Mouse (Mus musculus) frontal cortex, postnatal 14 days (tissue): Measurements from ENCODE around the gene Il11ra1.

Source experiments
- DNase-seq, 2 experiments: peaks; one replicate each; pipeline ENCODE4 v3.0.0; 2022; ENCODE audit warnings: low spot score in 2 of 2

Gene Il11ra1

DNA sequence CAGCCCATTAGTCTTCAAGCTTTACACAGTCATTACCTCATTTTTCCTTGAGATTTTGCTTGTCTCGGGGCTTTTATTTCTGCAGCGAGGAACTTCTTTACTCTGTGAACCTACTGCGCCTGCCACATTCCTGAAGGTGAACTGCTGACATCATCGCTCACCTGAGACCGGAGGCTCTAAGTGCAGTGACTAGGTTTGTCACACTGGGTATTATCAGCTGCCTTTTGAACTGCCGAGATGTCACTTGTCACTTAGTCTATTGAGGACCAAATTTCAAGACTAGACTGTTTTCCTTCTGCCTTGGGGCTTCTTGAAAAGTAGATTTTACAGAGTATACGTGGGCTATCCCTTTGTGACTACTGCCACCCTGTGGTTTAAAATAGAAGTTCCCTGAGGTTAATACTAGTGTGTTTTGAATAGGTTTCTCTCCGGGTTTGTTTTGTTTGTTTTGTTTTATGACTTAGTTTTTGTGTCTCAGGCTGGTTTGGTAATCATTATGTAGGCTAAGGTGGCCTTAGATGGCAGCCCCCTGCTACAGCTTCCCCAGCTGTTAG, 8.5 kb downstream of the Il11ra1 start:
- no peak for DNase-seq

DNA sequence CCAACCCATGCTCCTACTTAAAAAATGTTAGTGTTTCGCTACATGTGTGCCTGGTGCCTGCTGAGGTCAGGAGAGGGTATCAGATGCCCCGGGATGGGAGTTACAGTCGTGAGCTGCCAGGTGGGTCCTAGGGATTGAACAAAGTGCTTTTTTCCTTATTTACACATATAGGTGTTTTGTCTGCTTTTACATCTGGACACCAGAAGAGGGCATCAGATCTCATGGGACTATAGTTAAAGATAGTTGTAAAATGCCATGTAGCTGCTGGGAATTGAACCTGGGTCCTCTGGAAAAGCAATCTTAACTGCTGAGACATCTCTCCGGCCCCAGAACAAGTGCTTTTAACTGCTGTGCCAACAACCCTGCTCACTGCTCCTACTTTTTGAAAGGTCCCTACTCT, 10.4 kb downstream of the Il11ra1 start:
- DNase-seq: no peak

- DNase-seq: no peak
Measured at GRCm38 (mm10) chr4:41711705-41712375, 12.1 kb downstream of the Il11ra1 start.

- DNase-seq: no peak
Measured at GRCm38 (mm10) chr4:41712421-41713196, 12.8 kb downstream of the Il11ra1 start.

DNA sequence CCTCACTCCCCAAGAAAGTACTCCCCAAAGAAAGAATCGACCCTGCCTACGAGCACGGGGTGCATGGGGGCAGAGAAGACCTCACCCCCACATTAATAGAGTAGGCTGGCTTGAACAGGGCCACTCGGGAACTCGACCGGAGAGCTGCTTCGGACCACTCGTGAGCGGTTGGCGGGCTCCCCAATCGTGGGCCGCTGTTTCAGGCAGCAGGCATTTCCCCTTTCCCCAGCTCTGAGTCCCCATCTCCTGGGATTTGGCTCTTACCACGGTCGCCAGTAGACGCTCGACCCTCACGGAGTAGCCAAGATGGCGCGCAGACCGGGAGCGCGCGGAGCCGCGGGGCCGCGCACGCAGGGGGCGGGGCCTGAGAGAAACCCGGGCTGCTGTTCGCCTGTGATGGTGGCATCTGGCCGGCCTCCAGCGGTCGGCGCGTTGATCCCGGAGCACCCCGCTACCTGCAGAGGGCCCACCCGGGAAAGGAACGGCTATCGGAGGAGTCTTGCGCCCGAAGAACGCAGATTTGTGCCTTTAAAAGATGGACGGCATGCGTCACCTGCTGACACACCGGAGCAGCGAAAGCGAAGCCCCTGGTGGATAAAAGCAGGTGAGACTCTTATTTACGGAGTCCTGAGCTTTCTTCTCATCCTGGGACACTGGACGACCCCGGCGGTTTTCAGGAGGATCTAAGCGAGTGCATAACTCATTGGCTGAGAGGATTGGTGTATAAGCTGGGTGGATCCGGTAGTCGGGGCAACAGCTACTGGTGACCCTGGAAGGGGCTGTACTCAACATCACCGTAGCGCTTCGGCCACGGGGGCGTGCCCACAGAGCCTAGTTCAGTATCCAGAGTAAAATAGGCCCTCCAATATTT, 13.6 kb downstream of the Il11ra1 start, which contains the start of gene Rpp25l:
Gene Rpp25l (minus strand): TSS at position 338 of the 871 bp plus-strand sequence.
- peak; percentile 72 to 81 for DNase-seq

DNA sequence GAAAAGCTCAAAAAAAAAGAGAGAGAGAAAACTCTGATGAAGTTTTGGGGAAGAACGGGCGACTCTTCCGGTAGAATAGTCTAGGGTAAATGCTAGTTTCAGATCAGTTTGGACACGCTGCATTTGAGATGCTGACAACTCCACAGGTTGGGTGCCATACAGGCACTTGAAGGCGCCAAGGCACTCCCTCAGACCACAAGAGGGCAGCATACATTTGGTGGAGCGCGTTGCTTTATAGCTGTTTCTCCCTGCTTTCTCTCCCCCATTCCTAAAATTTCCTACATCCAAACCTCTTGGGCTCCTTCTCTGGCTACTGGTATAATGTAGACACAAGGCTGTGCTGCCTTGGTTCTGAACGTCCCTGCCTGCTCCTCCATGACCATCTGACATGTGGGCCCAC, 14.5 kb downstream of the Il11ra1 start:
- DNase-seq: peak; percentile 59 to 65

DNA sequence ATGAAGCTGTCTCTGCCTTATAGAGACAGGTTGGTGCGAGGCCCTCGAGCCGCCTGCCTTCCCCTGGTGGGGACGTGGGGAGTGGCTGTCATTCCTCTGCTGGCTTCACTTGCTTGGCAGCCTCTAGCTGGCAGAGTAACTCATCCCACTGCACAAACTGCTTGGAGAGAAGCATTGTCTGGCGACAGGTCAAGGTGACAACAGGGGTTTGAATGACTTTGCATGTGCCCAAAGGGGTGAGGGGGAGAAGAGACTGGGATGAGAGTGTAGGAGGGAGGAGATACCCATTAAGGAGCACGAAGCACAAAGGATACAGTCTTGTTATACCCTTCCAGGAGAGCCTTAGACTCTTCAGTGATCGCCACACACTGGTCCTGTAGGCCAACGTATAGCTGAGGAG, 15.3 kb downstream of the Il11ra1 start:
- DNase-seq: no peak

GRCm38 (mm10) chr4:41715596-41715995, 15.8 kb downstream of the Il11ra1 start:
- no peak for DNase-seq

GRCm38 (mm10) chr4:41716834-41717233, 17.0 kb downstream of the Il11ra1 start:
- no peak for DNase-seq

DNA sequence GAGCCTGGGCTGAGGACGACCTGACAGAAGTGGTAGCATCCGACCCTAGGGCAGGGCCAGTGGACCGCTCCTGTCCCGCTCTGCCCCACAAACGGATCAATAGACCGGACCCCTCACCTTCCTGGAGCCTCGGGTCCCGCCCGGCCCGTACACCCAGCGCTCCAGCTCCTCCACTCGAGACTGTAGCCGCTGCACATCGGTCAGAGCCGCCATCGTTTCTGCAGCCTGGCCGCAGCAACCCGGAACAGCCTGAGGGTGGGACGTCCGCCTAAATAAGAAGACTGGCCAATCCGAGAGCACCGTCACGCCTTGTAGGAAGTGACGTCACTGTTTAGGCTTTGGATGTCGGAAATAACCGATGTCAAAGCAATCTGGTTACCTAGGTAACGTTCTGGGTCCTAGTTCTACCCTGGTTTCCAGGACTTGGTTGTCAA, 23.1 kb downstream of the Il11ra1 start, which contains the start of gene Dctn3:
Gene Dctn3 (minus strand): TSS at position 253 of the 434 bp plus-strand sequence.
- DNase-seq: peak; percentile 84 to 91

DNA sequence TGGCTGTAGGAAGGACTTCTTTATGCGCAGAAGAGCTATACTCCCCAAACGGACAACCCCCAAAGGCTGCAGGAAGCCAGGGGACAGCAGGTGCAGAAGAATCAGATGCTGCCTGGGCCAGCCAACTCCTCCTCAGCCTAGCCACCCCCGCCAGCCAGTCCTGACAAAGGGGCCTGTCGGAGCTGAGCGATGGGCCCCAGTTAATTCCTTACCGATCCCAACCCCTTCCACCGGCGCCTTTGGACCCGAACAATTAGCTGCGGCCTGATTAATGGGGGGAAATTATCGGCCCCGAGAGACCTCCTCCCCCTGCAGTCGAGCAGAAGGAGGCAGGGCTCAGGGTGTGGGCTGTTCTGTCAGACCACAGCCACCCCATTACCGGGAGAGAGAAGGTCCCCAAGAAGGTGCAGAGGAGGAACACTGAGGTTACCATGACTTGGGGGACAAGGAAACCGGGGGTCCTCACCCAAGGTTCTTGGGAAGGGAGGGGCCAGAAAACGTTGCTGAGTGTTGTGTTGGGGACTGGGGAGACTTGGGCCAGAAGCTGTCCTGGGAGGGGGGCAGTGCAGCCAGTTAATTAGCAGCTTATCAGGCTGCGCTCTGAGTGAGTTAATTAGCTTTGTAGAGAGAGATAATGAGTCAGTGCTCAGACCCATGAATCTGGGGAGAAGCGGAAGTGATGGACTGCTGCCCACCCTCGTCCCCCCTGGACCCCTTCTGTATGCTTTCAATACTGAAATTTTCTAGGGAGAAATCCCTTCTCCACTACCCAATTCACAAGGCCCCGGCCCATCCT, 27.2 kb downstream of the Il11ra1 start:
- no peak for DNase-seq

DNA sequence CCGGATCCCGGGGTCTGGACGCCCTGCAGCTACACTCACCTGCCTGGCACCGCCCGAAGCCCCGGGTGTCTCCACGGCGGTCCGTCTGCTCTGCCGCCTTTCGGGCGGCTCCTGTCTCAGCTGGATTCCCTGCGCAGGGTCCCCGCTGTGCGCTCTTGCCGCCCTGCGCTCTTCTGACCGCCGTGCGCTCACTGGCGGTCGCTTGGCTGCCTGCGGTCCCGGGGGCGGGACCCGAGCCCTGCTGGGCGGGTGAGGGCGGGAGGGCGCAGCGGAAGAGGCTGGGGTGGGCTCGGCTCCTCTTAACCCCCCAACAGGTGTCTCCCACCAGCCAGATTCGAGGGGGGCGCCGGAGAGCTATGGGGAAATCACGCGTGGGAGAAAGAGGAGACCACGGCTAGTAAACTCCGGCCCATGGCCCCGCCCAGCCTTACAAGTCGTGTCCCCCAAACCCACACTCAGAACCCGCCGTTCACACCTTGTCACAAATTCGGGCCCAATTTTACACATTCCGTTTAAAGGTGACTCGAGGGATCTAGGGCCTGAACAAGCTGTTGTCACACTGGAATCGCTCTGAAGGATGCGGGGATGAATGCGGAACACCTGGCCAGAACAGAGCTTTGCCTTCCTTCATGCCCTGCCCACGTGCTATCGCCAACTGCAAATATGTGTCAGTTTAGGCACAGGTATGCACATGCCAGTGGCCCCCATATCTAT, 31.4 kb downstream of the Il11ra1 start, which contains the start of gene Arid3c:
Gene Arid3c (minus strand): TSS at position 91 of the 714 bp plus-strand sequence.
- DNase-seq: no peak

GRCm38 (mm10) chr4:41737602-41738255, 37.9 kb downstream of the Il11ra1 start:
- DNase-seq: peak; percentile 64 to 73

- DNase-seq: no peak
Measured at GRCm38 (mm10) chr4:41738256-41738603, 38.4 kb downstream of the Il11ra1 start.

- DNase-seq: no peak
Measured at GRCm38 (mm10) chr4:41739260-41739659, 39.5 kb downstream of the Il11ra1 start.

- peak; percentile 58 to 64 for DNase-seq
Measured at GRCm38 (mm10) chr4:41740380-41741157, 40.8 kb downstream of the Il11ra1 start.

- peak; percentile 88 to 92 for DNase-seq
Measured at GRCm38 (mm10) chr4:41741158-41741560, 41.4 kb downstream of the Il11ra1 start.

- DNase-seq: no peak
Measured at GRCm38 (mm10) chr4:41744131-41744530, 44.3 kb downstream of the Il11ra1 start.

- no peak for DNase-seq
Measured at GRCm38 (mm10) chr4:41745021-41745420, 45.2 kb downstream of the Il11ra1 start.
